Mouse (Mus musculus): ENCODE measurements around the gene Stxbp4. TPM values are rescaled to one million over a fixed set of nuclear protein-coding genes. Genes with fewer than 3 reads are reported as not detected.
A peak's percentile ranks its signal among the peaks of the same experiment; 100 is the strongest.

Stxbp4 gene
- polyA plus RNA-seq, 1 experiment: 23.3 TPM

- no peaks in the 10 kb centered on the region for H3K4me1 ChIP-seq (ENCODE audit: control insufficient read depth, insufficient read depth, low read length)
- H3K4me3 ChIP-seq (ENCODE audit: insufficient read depth, low read length): no peak overlapping the region
- no peak for TF ChIP-seq POLR2A (IDR thresholded peaks at IDR 0.05; ENCODE audit: low read depth, low read length)
- TF ChIP-seq CTCF (IDR thresholded peaks at IDR 0.05; ENCODE audit: borderline replicate concordance, insufficient read depth, low read length): no peak
- no peak overlapping the region for H3K27ac ChIP-seq (ENCODE audit: insufficient read depth, low read length)
Measured at GRCm38 (mm10) chr11:90675479-90676110, 37.7 kb upstream of the Stxbp4 start.

DNA sequence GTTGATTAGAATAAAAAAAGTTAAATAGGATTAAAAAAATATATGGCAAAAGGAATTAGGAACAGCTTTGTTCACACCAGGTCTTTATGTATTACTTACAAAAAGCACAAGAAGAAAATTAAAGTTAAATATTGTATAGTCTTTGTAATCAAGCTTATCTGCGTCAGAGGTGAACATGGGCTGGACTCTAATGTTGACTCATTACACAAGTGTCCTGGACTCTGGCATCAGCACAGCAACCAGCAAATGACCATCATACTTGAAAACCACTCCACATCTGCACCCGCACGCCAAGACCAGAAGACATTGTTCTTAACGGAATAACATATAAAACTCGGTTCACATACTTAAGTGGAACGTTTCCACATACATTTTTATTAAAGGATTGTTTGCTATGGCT is 29.4 kb upstream of the Stxbp4 start:
- no peak overlapping the region for H3K4me3 ChIP-seq (ENCODE audit: insufficient read depth, low read length)
- H3K27ac ChIP-seq (ENCODE audit: insufficient read depth, low read length): no peak overlapping the region
- no peak for TF ChIP-seq CTCF (IDR thresholded peaks at IDR 0.05; ENCODE audit: borderline replicate concordance, insufficient read depth, low read length)
- no peak for TF ChIP-seq POLR2A (IDR thresholded peaks at IDR 0.05; ENCODE audit: low read depth, low read length)
- H3K4me1 ChIP-seq (ENCODE audit: control insufficient read depth, insufficient read depth, low read length): peaks cover 11% of the 10 kb centered on the region

DNA sequence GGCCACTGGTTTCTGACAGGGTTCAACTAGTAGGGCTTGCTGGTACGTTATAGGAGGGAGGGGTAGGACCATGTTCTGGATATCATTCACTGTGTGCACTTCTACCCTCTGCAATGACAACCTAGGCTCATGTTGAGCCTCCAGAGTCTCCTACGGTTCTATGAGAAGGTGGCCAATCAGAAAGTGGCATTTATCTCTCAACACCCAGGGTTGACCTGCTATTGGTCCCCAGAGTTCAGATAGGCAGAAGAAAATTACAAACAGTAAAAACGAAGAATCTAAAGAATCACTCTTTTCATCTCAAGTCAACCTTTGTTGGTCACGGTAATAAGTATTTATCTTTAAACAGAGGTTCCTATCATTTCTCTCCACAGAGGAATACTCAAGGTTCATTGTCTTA is 29.0 kb upstream of the Stxbp4 start:
- Histone ChIP-seq H3K4me3 (ENCODE audit: insufficient read depth, low read length) (no peak overlapping the region), H3K4me1 (ENCODE audit: control insufficient read depth, insufficient read depth, low read length) (peaks cover 11% of the 10 kb centered on the region), H3K27ac (ENCODE audit: insufficient read depth, low read length) (peak overlapping the region; percentile 58; the same call in 1 of the 2 replicates)
- TF ChIP-seq POLR2A (IDR thresholded peaks at IDR 0.05; ENCODE audit: low read depth, low read length) (no peak), CTCF (IDR thresholded peaks at IDR 0.05; ENCODE audit: borderline replicate concordance, insufficient read depth, low read length) (no peak)

DNA sequence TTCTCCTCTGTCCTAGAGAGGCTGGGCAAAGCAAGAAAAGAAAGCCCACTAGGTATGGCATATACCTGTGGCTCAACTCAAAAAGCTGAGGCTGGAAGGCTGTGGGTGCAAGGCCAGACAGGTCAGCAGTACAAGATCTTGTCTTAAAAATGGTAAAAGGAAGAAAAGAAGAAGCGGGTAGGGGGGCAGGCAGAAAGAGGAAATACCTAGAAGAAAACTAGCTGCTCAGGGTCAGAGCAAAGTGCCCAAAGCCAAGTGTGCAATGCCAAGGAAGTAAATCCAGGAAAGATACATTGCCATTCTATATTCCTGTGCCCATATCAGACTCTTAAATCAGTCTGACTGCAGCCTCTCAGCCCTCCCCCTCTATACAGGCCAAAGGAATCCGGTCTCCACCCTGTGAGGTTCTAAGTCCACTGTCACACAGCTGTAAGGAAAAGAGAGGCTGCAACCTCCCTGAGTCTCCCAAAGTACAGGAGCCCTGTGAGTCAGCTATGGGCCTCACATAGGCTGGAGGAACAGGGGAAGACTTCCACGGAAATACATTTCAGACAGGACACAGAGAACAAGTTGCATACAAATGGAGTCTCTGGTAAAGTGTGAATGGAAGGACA is 28.4 kb upstream of the Stxbp4 start:
- TF ChIP-seq POLR2A (IDR thresholded peaks at IDR 0.05; ENCODE audit: low read depth, low read length): no peak
- no peak for TF ChIP-seq CTCF (IDR thresholded peaks at IDR 0.05; ENCODE audit: borderline replicate concordance, insufficient read depth, low read length)

GRCm38 (mm10) chr11:90665161-90665560 is 27.3 kb upstream of the Stxbp4 start:
- Histone ChIP-seq H3K27ac (ENCODE audit: insufficient read depth, low read length) (peak overlapping the region; percentile 82), H3K4me3 (ENCODE audit: insufficient read depth, low read length) (no peak overlapping the region), H3K4me1 (ENCODE audit: control insufficient read depth, insufficient read depth, low read length) (peaks cover 15% of the 10 kb centered on the region)
- TF ChIP-seq CTCF (IDR thresholded peaks at IDR 0.05; ENCODE audit: borderline replicate concordance, insufficient read depth, low read length): no peak
- TF ChIP-seq POLR2A (IDR thresholded peaks at IDR 0.05; ENCODE audit: low read depth, low read length): no peak

More for the DNA sequence above, 28.4 kb upstream of the Stxbp4 start:
- H3K27ac ChIP-seq (ENCODE audit: insufficient read depth, low read length): peak overlapping the region; percentile 58
- H3K4me3 ChIP-seq (ENCODE audit: insufficient read depth, low read length): no peak overlapping the region
- peaks cover 11% of the 10 kb centered on the region for H3K4me1 ChIP-seq (ENCODE audit: control insufficient read depth, insufficient read depth, low read length)

DNA sequence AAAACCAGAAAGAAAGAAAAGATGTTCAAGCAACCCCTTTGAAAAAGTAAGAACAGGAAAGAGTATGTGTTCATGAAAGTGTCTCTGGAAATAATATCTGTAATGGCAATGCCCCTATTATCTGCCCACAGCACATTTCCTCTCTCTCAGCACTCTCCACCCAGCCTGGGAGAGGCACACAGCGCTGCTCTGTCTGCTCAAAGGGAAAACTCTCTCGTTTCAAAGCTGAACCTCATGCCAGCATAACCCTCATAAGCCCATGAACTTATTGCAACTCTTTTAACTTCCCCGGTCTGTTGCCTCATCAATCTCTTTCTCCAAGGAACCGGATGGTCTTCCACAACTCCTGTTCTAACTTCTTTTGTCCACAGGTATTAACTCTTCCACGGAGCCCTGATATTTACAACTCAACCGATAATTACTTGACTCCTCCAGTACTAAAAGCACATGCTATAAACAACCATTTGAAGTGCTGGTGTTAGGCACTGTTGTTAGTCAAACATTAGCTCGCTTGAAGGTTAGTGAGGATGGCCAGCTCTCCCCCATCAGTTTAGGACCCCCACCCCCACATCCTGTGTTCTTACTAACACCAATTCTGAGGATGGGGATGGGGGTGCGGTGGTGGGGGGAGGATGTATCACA is 26.6 kb upstream of the Stxbp4 start:
- Histone ChIP-seq H3K4me3 (ENCODE audit: insufficient read depth, low read length) (no peak overlapping the region), H3K4me1 (ENCODE audit: control insufficient read depth, insufficient read depth, low read length) (peaks cover 15% of the 10 kb centered on the region), H3K27ac (ENCODE audit: insufficient read depth, low read length) (peak overlapping the region; percentile 82)
- TF ChIP-seq POLR2A (IDR thresholded peaks at IDR 0.05; ENCODE audit: low read depth, low read length) (no peak), CTCF (IDR thresholded peaks at IDR 0.05; ENCODE audit: borderline replicate concordance, insufficient read depth, low read length) (no peak)

DNA sequence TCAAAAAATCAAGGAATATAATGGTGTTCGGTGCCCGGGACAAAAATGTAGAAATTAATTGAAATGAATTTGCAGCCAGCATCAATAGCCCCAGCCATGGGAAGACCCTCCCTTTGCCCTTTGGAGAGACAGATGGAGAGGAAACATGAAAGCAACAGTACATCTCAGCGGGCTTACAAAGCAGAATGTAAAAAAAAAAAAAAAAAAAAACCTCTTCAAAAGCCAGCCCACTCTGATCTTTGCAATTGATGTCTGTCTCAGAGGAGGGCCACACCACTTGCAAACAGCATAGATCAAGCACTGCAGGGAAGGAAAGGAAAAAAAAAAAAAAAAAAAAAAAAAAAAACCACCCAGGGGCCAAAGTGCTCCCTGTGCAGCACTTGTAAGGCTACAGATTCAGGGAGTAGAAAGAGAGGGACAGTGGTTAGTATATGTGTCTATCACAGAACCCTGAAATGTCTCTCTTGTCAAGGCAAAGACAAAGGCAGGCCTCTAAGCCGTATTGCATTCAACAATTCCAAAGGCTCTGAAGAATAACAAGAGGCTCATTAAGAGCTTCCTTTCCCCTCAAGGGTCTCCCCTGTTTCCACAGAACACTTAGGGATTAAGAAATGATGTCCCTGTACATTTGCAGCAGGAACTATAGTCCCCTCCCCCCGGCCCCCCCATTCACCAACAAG is 25.9 kb upstream of the Stxbp4 start:
- peaks cover 15% of the 10 kb centered on the region for H3K4me1 ChIP-seq (ENCODE audit: control insufficient read depth, insufficient read depth, low read length)
- no peak overlapping the region for H3K4me3 ChIP-seq (ENCODE audit: insufficient read depth, low read length)
- no peak overlapping the region for H3K27ac ChIP-seq (ENCODE audit: insufficient read depth, low read length)
- no peak for TF ChIP-seq CTCF (IDR thresholded peaks at IDR 0.05; ENCODE audit: borderline replicate concordance, insufficient read depth, low read length)

GRCm38 (mm10) chr11:90663052-90663451 is 25.2 kb upstream of the Stxbp4 start:
- Histone ChIP-seq H3K4me1 (ENCODE audit: control insufficient read depth, insufficient read depth, low read length) (peaks cover 15% of the 10 kb centered on the region), H3K4me3 (ENCODE audit: insufficient read depth, low read length) (no peak overlapping the region), H3K27ac (ENCODE audit: insufficient read depth, low read length) (no peak overlapping the region)
- TF ChIP-seq POLR2A (IDR thresholded peaks at IDR 0.05; ENCODE audit: low read depth, low read length) (no peak), CTCF (IDR thresholded peaks at IDR 0.05; ENCODE audit: borderline replicate concordance, insufficient read depth, low read length) (no peak)

DNA sequence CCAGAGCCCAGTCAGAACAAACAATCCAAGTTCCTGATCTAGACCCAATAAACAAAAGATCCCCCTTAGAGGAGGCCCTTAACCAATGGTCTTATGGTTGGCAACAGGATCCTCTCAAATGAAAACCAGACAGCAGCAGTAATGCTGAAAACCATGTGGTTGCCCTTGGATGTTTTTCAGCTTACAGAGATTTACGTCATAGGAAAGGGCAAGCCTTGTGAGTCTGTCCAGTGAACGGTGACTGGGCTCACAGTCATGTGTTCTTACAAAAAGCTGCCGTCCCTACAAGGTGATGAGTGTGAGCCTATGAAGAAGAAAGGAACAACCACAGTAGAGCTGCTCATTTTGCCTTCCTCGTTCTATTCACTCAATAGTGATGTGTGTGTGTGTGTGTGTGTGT is 22.8 kb upstream of the Stxbp4 start:
- H3K27ac ChIP-seq (ENCODE audit: insufficient read depth, low read length): peak overlapping the region; percentile 97
- no peak overlapping the region for H3K4me3 ChIP-seq (ENCODE audit: insufficient read depth, low read length)
- TF ChIP-seq POLR2A (IDR thresholded peaks at IDR 0.05; ENCODE audit: low read depth, low read length) (0 out of 2 replicates have a peak, but pooled peaks have one; percentile 17), CTCF (IDR thresholded peaks at IDR 0.05; ENCODE audit: borderline replicate concordance, insufficient read depth, low read length) (no peak)
- H3K4me1 ChIP-seq (ENCODE audit: control insufficient read depth, insufficient read depth, low read length): peaks cover 7% of the 10 kb centered on the region

All from embryonic fibroblast, embryonic 13.5 days (primary cell).